Mouse (Mus musculus): Measurements from ENCODE around the gene Gpam. TPM values are rescaled to one million over a fixed set of nuclear protein-coding genes. Genes with fewer than 3 reads are reported as not detected.

Gpam gene
- polyA plus RNA-seq, 1 experiment from 2014 or later, result 12.8 TPM

- peaks cover 6% of the 10 kb centered on the region for H3K4me1 ChIP-seq (replicated peaks)
- H3K4me3 ChIP-seq, result peak overlapping the region; percentile 36
- H3K9me3 ChIP-seq (replicated peaks), result peaks cover 11% of the 10 kb centered on the region; the same call in 1 of the 2 replicates
- WGBS, result 10% methylated on average over 14 of the region's 14 CpGs
- no peaks in the 10 kb centered on the region for H3K27me3 ChIP-seq (replicated peaks)
- H3K4me2 ChIP-seq, result peak overlapping the region; percentile 74
- no peak overlapping the region for H3K27ac ChIP-seq (ENCODE audit: poor library complexity, severe bottlenecking)
- H3K9ac ChIP-seq, result peak overlapping the region; percentile 50; the same call in 1 of the 2 replicates
- ATAC-seq (ENCODE audit: insufficient number of reproducible peaks, low FRiP score), result no peak
- 0 out of 2 replicates have a peak, but pooled peaks cover 5% of the 10 kb centered on the region for H3K36me3 ChIP-seq
Measured at GRCm38 (mm10) chr19:55061447-55061901, 65.6 kb downstream of the Gpam start.

- peak overlapping the region; percentile 74 for H3K4me2 ChIP-seq
- peaks cover 6% of the 10 kb centered on the region for H3K4me1 ChIP-seq (replicated peaks)
- peak overlapping the region; percentile 36 for H3K4me3 ChIP-seq
- peaks cover 11% of the 10 kb centered on the region; the same call in 1 of the 2 replicates for H3K9me3 ChIP-seq (replicated peaks)
- 3% methylated on average over 7 of the region's 7 CpGs for WGBS
- no peak for ATAC-seq (ENCODE audit: insufficient number of reproducible peaks, low FRiP score)
- 0 out of 2 replicates have a peak overlapping the region, but pooled peaks have one; percentile 50 for H3K9ac ChIP-seq
- H3K27ac ChIP-seq (ENCODE audit: poor library complexity, severe bottlenecking), result no peak overlapping the region
- H3K36me3 ChIP-seq, result no peaks in the 10 kb centered on the region
- H3K27me3 ChIP-seq (replicated peaks), result no peaks in the 10 kb centered on the region
Measured at GRCm38 (mm10) chr19:55060964-55061363, 66.1 kb downstream of the Gpam start.

GRCm38 (mm10) chr19:55057483-55057882 lies 69.6 kb downstream of the Gpam start:
- Histone ChIP-seq H3K9ac (no peak overlapping the region), H3K4me2 (no peak overlapping the region), H3K36me3 (no peaks in the 10 kb centered on the region), H3K27ac (ENCODE audit: poor library complexity, severe bottlenecking) (no peak overlapping the region), H3K4me1 (replicated peaks) (peaks cover 6% of the 10 kb centered on the region), H3K27me3 (replicated peaks) (no peaks in the 10 kb centered on the region), H3K9me3 (replicated peaks) (peaks cover 11% of the 10 kb centered on the region; the same call in 1 of the 2 replicates), H3K4me3 (no peak overlapping the region)
- ATAC-seq (ENCODE audit: insufficient number of reproducible peaks, low FRiP score), result no peak
- 64% methylated on average over 5 of the region's 5 CpGs for WGBS

GRCm38 (mm10) chr19:55055634-55056269 lies 71.3 kb downstream of the Gpam start:
- H3K4me2 ChIP-seq, result no peak overlapping the region
- no peaks in the 10 kb centered on the region for H3K36me3 ChIP-seq
- peaks cover 11% of the 10 kb centered on the region; the same call in 1 of the 2 replicates for H3K9me3 ChIP-seq (replicated peaks)
- no peak for ATAC-seq (ENCODE audit: insufficient number of reproducible peaks, low FRiP score)
- whole genome bisulfite sequencing, result 82% methylated on average over 10 of the region's 10 CpGs
- no peaks in the 10 kb centered on the region for H3K4me1 ChIP-seq (replicated peaks)
- no peak overlapping the region for H3K9ac ChIP-seq
- H3K27ac ChIP-seq (ENCODE audit: poor library complexity, severe bottlenecking), result no peak overlapping the region
- H3K27me3 ChIP-seq (replicated peaks), result no peaks in the 10 kb centered on the region
- H3K4me3 ChIP-seq, result no peak overlapping the region

- 64% methylated on average over 4 of the region's 4 CpGs for WGBS
Measured at GRCm38 (mm10) chr19:55053163-55053562, 73.9 kb downstream of the Gpam start.

GRCm38 (mm10) chr19:55037406-55037805 lies 89.6 kb downstream of the Gpam start:
- Histone ChIP-seq H3K4me1 (replicated peaks) (no peaks in the 10 kb centered on the region), H3K9me3 (replicated peaks) (no peaks in the 10 kb centered on the region), H3K4me2 (no peak overlapping the region), H3K27ac (ENCODE audit: poor library complexity, severe bottlenecking) (no peak overlapping the region), H3K36me3 (no peaks in the 10 kb centered on the region), H3K9ac (no peak overlapping the region), H3K27me3 (replicated peaks) (no peaks in the 10 kb centered on the region), H3K4me3 (no peak overlapping the region)
- 74% methylated on average over 7 of the region's 7 CpGs for WGBS
- no peak for ATAC-seq (ENCODE audit: insufficient number of reproducible peaks, low FRiP score)

More at GRCm38 (mm10) chr19:55053163-55053562, 73.9 kb downstream of the Gpam start:
- 0 out of 2 replicates have a peak, but pooled peaks cover 5% of the 10 kb centered on the region for H3K9me3 ChIP-seq (replicated peaks)
- H3K4me2 ChIP-seq, result no peak overlapping the region
- H3K36me3 ChIP-seq, result no peaks in the 10 kb centered on the region
- H3K27ac ChIP-seq (ENCODE audit: poor library complexity, severe bottlenecking), result no peak overlapping the region
- no peak overlapping the region for H3K4me3 ChIP-seq
- H3K4me1 ChIP-seq (replicated peaks), result no peaks in the 10 kb centered on the region
- no peak for ATAC-seq (ENCODE audit: insufficient number of reproducible peaks, low FRiP score)
- H3K9ac ChIP-seq, result no peak overlapping the region
- no peaks in the 10 kb centered on the region for H3K27me3 ChIP-seq (replicated peaks)

- Histone ChIP-seq H3K36me3 (no peaks in the 10 kb centered on the region), H3K27ac (ENCODE audit: poor library complexity, severe bottlenecking) (no peak overlapping the region), H3K9ac (no peak overlapping the region), H3K4me3 (no peak overlapping the region), H3K4me2 (no peak overlapping the region), H3K27me3 (replicated peaks) (no peaks in the 10 kb centered on the region), H3K4me1 (replicated peaks) (no peaks in the 10 kb centered on the region), H3K9me3 (replicated peaks) (0 out of 2 replicates have a peak, but pooled peaks cover 5% of the 10 kb centered on the region)
- WGBS, result 66% methylated on average over 1 of the region's 1 CpGs
- ATAC-seq (ENCODE audit: insufficient number of reproducible peaks, low FRiP score), result no peak
Measured at GRCm38 (mm10) chr19:55018872-55019271, 108.2 kb downstream of the Gpam start.

Other genes starting within 250 kb of the Gpam start
- not detected in 2 replicates for gene Tectb, start 53.5 kb upstream of the Gpam start, polyA plus RNA-seq (2016; fragmentation: Nextera tagmentation; extraction: Ambion mirVana)
- gene Gucy2g, start 114.0 kb upstream of the Gpam start, polyA plus RNA-seq (2016; fragmentation: Nextera tagmentation; extraction: Ambion mirVana), result 0.04 TPM in 1 of 2 replicates, not detected in the other
- 40.7 and 44.0 TPM in 2 replicates for gene Acsl5, start 124.7 kb upstream of the Gpam start, polyA plus RNA-seq (2016; fragmentation: Nextera tagmentation; extraction: Ambion mirVana)
- gene Zdhhc6, start 188.8 kb upstream of the Gpam start, polyA plus RNA-seq (2016; fragmentation: Nextera tagmentation; extraction: Ambion mirVana), result 71.5 and 72.1 TPM in 2 replicates
- gene Vti1a, start 189.1 kb upstream of the Gpam start, polyA plus RNA-seq (2016; fragmentation: Nextera tagmentation; extraction: Ambion mirVana), result 19.6 TPM in 2 replicates

Measured in heart, embryonic 12.5 days (tissue).